Mouse (Mus musculus): ENCODE data around the gene Slc37a2. TPM values are rescaled to one million over a fixed set of nuclear protein-coding genes. Genes with fewer than 3 reads are reported as not detected.

The Slc37a2 gene
- total and polyA plus RNA-seq, 3 experiments, result 8.9 to 14.5 (median 13.0) TPM

DNA sequence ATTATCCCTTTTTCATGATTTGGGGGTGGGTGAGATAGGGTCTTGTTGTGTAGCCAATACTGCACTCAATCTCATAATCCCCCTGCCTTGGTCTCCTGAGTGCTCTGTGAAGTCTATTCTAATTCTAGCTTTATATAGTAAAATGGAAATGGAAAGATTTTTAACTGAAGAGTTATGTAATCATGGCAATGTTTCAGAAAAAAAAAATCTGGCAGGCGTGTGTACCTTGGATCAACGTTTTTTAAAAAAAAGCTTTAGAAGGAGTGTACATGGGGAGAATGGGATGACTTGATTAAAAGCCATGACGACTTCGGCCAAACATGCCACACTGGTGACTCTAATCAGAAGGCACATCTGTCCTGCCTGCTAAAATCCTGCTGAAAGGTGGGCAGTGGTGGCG is 68.1 kb downstream of the Slc37a2 start:
- DNase-seq (ENCODE audit: extremely low read depth), result no peak
- peaks cover 5 to 7% of the 10 kb centered on the region in 2 experiments; a peak in 3 of 4 replicates for H3K4me1 ChIP-seq (ENCODE audit: control insufficient read depth in 1 of 2, insufficient read depth in 2 of 2)
- H3K4me2 ChIP-seq (ENCODE audit: insufficient read depth, low read depth, poor library complexity, severe bottlenecking), result no peak overlapping the region
- no peak overlapping the region for H3K4me3 ChIP-seq (replicated peaks in 1 of 3; ENCODE audit: low read depth in 2 of 3, low read length in 2 of 3, poor library complexity in 1 of 3)
- peaks cover 6% of the 10 kb centered on the region for H3K9me3 ChIP-seq (replicated peaks; ENCODE audit: low read length)
- peaks cover 2% of the 10 kb centered on the region for H3K27me3 ChIP-seq (replicated peaks)
- no peaks in the 10 kb centered on the region for H3K36me3 ChIP-seq (replicated peaks in 1 of 2; ENCODE audit: control insufficient read depth in 1 of 2, insufficient read depth in 1 of 2, low read length in 1 of 2)
- in situ Hi-C loops (cut with MboI; ENCODE audit: low pct_ligation_motif_present, low pct_unique_long_range_greater_than_20kb, low sequenced_read_pairs), result no loop called here
- H3K27ac ChIP-seq (ENCODE audit: insufficient read depth, low read depth), result no peak overlapping the region
- dilution Hi-C loops (cut with MboI; ENCODE audit: extremely low pct_ligation_motif_present, extremely low pct_unique_long_range_greater_than_20kb, low sequenced_read_pairs), result no loop called here
- H3K9ac ChIP-seq (ENCODE audit: insufficient read depth, low read depth), result no peak overlapping the region
- H3K79me2 ChIP-seq (replicated peaks; ENCODE audit: control insufficient read depth, extremely low read depth, insufficient read depth, poor library complexity, severe bottlenecking), result no peaks in the 10 kb centered on the region
- no peak for TF ChIP-seq MYC (IDR thresholded peaks at IDR 0.05; ENCODE audit: low read depth, low read length)
- TF ChIP-seq IRF4 (IDR thresholded peaks at IDR 0.05; ENCODE audit: low read depth, low read length), result no peak
- no peak for TF ChIP-seq PAX5 (IDR thresholded peaks at IDR 0.05; ENCODE audit: low read length)
- no peak for TF ChIP-seq MAZ (IDR thresholded peaks at IDR 0.05; ENCODE audit: low read depth, low read length)
- TF ChIP-seq ETS1 (conservative IDR thresholded peaks at IDR 0.05; ENCODE audit: low read depth, low read length), result no peak
- no peak for TF ChIP-seq HCFC1 (IDR thresholded peaks at IDR 0.05; ENCODE audit: low read depth, low read length)

DNA sequence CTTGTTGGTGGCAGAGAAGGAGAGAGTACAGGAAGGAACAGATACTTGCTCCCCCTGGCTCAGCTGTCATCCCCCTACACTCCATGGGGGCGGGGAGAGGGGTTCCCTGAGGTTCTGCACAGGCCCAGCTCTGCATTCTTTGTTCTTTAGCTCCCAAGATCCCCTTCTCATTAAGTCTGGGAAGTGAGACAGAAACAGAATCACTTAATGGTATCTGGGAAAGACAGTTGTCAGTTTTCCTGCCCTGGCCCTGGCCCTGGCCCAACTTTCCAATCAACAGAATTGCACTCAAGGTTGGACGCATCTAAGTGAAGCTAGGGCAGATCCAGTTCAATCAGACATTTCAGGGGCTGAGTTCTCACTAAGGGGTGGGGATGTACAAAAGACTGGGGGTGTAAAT is 72.4 kb downstream of the Slc37a2 start:
- Histone ChIP-seq H3K4me2 (ENCODE audit: insufficient read depth, low read depth, poor library complexity, severe bottlenecking) (no peak overlapping the region), H3K4me1 (ENCODE audit: control insufficient read depth in 1 of 2, insufficient read depth in 2 of 2) (peaks cover 5 to 7% of the 10 kb centered on the region in 2 experiments; a peak in 3 of 4 replicates), H3K36me3 (replicated peaks in 1 of 2; ENCODE audit: control insufficient read depth in 1 of 2, insufficient read depth in 1 of 2, low read length in 1 of 2) (no peaks in the 10 kb centered on the region), H3K4me3 (replicated peaks in 1 of 3; ENCODE audit: low read depth in 2 of 3, low read length in 2 of 3, poor library complexity in 1 of 3) (no peak overlapping the region), H3K79me2 (replicated peaks; ENCODE audit: control insufficient read depth, extremely low read depth, insufficient read depth, poor library complexity, severe bottlenecking) (no peaks in the 10 kb centered on the region), H3K9me3 (replicated peaks; ENCODE audit: low read length) (no peaks in the 10 kb centered on the region), H3K9ac (ENCODE audit: insufficient read depth, low read depth) (no peak overlapping the region), H3K27me3 (replicated peaks) (peaks cover 2% of the 10 kb centered on the region), H3K27ac (ENCODE audit: insufficient read depth, low read depth) (no peak overlapping the region)
- in situ Hi-C loops (cut with MboI; ENCODE audit: low pct_ligation_motif_present, low pct_unique_long_range_greater_than_20kb, low sequenced_read_pairs), result no loop called here
- DNase-seq (ENCODE audit: extremely low read depth), result no peak
- TF ChIP-seq MAZ (IDR thresholded peaks at IDR 0.05; ENCODE audit: low read depth, low read length) (no peak), CHD1 (IDR thresholded peaks at IDR 0.05; ENCODE audit: low read depth, low read length) (no peak), ZMIZ1 (IDR thresholded peaks at IDR 0.05; ENCODE audit: low read depth, low read length) (no peak), ETS1 (conservative IDR thresholded peaks at IDR 0.05; ENCODE audit: low read depth, low read length) (no peak), GABPA (IDR thresholded peaks at IDR 0.05; ENCODE audit: insufficient replicate concordance, low read depth, low read length) (no peak), EP300 (IDR thresholded peaks at IDR 0.05; ENCODE audit: low read length) (no peak), NELFE (IDR thresholded peaks at IDR 0.05; ENCODE audit: low read depth, low read length) (no peak), HCFC1 (IDR thresholded peaks at IDR 0.05; ENCODE audit: low read depth, low read length) (no peak), CHD2 (IDR thresholded peaks at IDR 0.05; ENCODE audit: low read length) (no peak), MAFK (IDR thresholded peaks at IDR 0.05; ENCODE audit: insufficient replicate concordance, low read length) (no peak), RCOR1 (conservative IDR thresholded peaks at IDR 0.05; ENCODE audit: low read depth, low read length) (no peak), TCF12 (IDR thresholded peaks at IDR 0.05; ENCODE audit: low read depth, low read length) (no peak), RAD21 (IDR thresholded peaks at IDR 0.05; ENCODE audit: low read depth, low read length) (no peak), JUN (IDR thresholded peaks at IDR 0.05; ENCODE audit: insufficient read depth, low read depth, low read length) (no peak), ZC3H11A (IDR thresholded peaks at IDR 0.05; ENCODE audit: low read depth, low read length) (no peak), MYC (IDR thresholded peaks at IDR 0.05; ENCODE audit: low read depth, low read length) (no peak), ZKSCAN1 (IDR thresholded peaks at IDR 0.05; ENCODE audit: borderline replicate concordance, low read depth, low read length) (no peak), TBP (conservative IDR thresholded peaks at IDR 0.05; ENCODE audit: low read depth, low read length) (no peak)
- dilution Hi-C loops (cut with MboI; ENCODE audit: extremely low pct_ligation_motif_present, extremely low pct_unique_long_range_greater_than_20kb, low sequenced_read_pairs), result no loop called here

Data from CH12.LX (cell line).